Mouse (Mus musculus): ENCODE results near the gene Bag1. TPM values are rescaled to one million over a fixed set of nuclear protein-coding genes. Genes with fewer than 3 reads are reported as not detected.
"Not testable (repeated sequence)": the region's sequence is repeated elsewhere in the genome, so short reads cannot be mapped to it uniquely, and the experiment has no call there.

Bag1 gene
- polyA plus RNA-seq, 1 experiment from 2014 or later, result 185 TPM

GRCm38 (mm10) chr4:40969781-40970591 is 21.9 kb upstream of the Bag1 start:
- Histone ChIP-seq H3K36me3 (peaks cover 43% of the 10 kb centered on the region), H3K4me1 (peaks cover 45% of the 10 kb centered on the region), H3K27ac (peak overlapping the region; percentile 91), H3K4me3 (peak overlapping the region; percentile 95), H3K4me2 (peak overlapping the region; percentile 87), H3K27me3 (replicated peaks) (no peaks in the 10 kb centered on the region), H3K9me3 (replicated peaks) (no peaks in the 10 kb centered on the region), H3K9ac (peak overlapping the region; percentile 82)
- no peak; the same call in 1 of the 2 replicates for ATAC-seq
- 16% methylated on average over 10 of the region's 13 CpGs for WGBS (ENCODE audit: insufficient replicate concordance)

GRCm38 (mm10) chr4:40969161-40969560 is 21.1 kb upstream of the Bag1 start:
- Histone ChIP-seq H3K4me2 (peak overlapping the region; percentile 87), H3K4me3 (no peak overlapping the region), H3K36me3 (peaks cover 48% of the 10 kb centered on the region), H3K9me3 (replicated peaks) (no peaks in the 10 kb centered on the region), H3K4me1 (peaks cover 43% of the 10 kb centered on the region), H3K27me3 (replicated peaks) (no peaks in the 10 kb centered on the region), H3K9ac (no peak overlapping the region), H3K27ac (peak overlapping the region; percentile 91; the same call in 1 of the 2 replicates)
- WGBS (ENCODE audit: insufficient replicate concordance), result 69% methylated on average over 4 of the region's 4 CpGs
- ATAC-seq, result no peak

GRCm38 (mm10) chr4:40963536-40963935 is 15.4 kb upstream of the Bag1 start:
- no peaks in the 10 kb centered on the region for H3K9me3 ChIP-seq (replicated peaks)
- H3K4me3 ChIP-seq, result no peak overlapping the region
- no peaks in the 10 kb centered on the region for H3K27me3 ChIP-seq (replicated peaks)
- no peak overlapping the region for H3K27ac ChIP-seq
- 75% methylated on average over 3 of the region's 3 CpGs for WGBS (ENCODE audit: insufficient replicate concordance)
- no peak overlapping the region for H3K4me2 ChIP-seq
- peaks cover 89% of the 10 kb centered on the region for H3K36me3 ChIP-seq
- no peak overlapping the region for H3K9ac ChIP-seq
- peaks cover 7% of the 10 kb centered on the region; the same call in 1 of the 2 replicates for H3K4me1 ChIP-seq
- ATAC-seq, result no peak

- ATAC-seq, result peak; percentile 59; the same call in 1 of the 2 replicates
- Histone ChIP-seq H3K9ac (no peak overlapping the region), H3K27me3 (replicated peaks) (no peaks in the 10 kb centered on the region), H3K27ac (0 out of 2 replicates have a peak overlapping the region, but pooled peaks have one; percentile 20), H3K9me3 (replicated peaks) (no peaks in the 10 kb centered on the region), H3K36me3 (peaks cover 92% of the 10 kb centered on the region), H3K4me2 (no peak overlapping the region), H3K4me3 (no peak overlapping the region), H3K4me1 (peaks cover 11% of the 10 kb centered on the region)
- WGBS (ENCODE audit: insufficient replicate concordance), result 34% methylated on average over 6 of the region's 6 CpGs
Observed at GRCm38 (mm10) chr4:40955942-40956341, 7.8 kb upstream of the Bag1 start.

GRCm38 (mm10) chr4:40953521-40953920 is 5.4 kb upstream of the Bag1 start:
- 57% methylated on average over 1 of the region's 1 CpGs for WGBS (ENCODE audit: insufficient replicate concordance)
- H3K27ac ChIP-seq, result no peak overlapping the region
- ATAC-seq, result no peak

GRCm38 (mm10) chr4:40947565-40948159 is 432 bp downstream of the Bag1 start:
- Histone ChIP-seq H3K36me3 (peaks cover 60% of the 10 kb centered on the region), H3K9me3 (replicated peaks) (no peaks in the 10 kb centered on the region), H3K9ac (peak overlapping the region; percentile 97), H3K27ac (peak overlapping the region; percentile 95), H3K27me3 (replicated peaks) (no peaks in the 10 kb centered on the region), H3K4me1 (peaks cover 52% of the 10 kb centered on the region), H3K4me3 (peak overlapping the region; percentile 95), H3K4me2 (peak overlapping the region; percentile 79)
- WGBS (ENCODE audit: insufficient replicate concordance), result under 1% methylated on average over 40 of the region's 40 CpGs
- ATAC-seq, result peak; percentile 42

More at GRCm38 (mm10) chr4:40953521-40953920, 5.4 kb upstream of the Bag1 start:
- H3K4me2 ChIP-seq, result no peak overlapping the region
- no peak overlapping the region for H3K9ac ChIP-seq
- H3K4me3 ChIP-seq, result no peak overlapping the region
- H3K9me3 ChIP-seq (replicated peaks), result no peaks in the 10 kb centered on the region
- peaks cover 26% of the 10 kb centered on the region for H3K4me1 ChIP-seq
- H3K36me3 ChIP-seq, result peaks cover 77% of the 10 kb centered on the region
- no peaks in the 10 kb centered on the region for H3K27me3 ChIP-seq (replicated peaks)

GRCm38 (mm10) chr4:40946516-40947121 is 1.5 kb downstream of the Bag1 start:
- no peak for ATAC-seq
- H3K4me3 ChIP-seq, result peak overlapping the region; percentile 95
- H3K9ac ChIP-seq, result peak overlapping the region; percentile 97
- peaks cover 63% of the 10 kb centered on the region for H3K4me1 ChIP-seq
- H3K4me2 ChIP-seq, result peak overlapping the region; percentile 79
- H3K27me3 ChIP-seq (replicated peaks), result no peaks in the 10 kb centered on the region
- H3K27ac ChIP-seq, result peak overlapping the region; percentile 95
- 47% methylated on average over 7 of the region's 7 CpGs for WGBS (ENCODE audit: insufficient replicate concordance)
- H3K9me3 ChIP-seq (replicated peaks), result no peaks in the 10 kb centered on the region
- peaks cover 61% of the 10 kb centered on the region for H3K36me3 ChIP-seq

GRCm38 (mm10) chr4:40943651-40944050 is 4.4 kb downstream of the Bag1 start:
- Histone ChIP-seq H3K4me1 (peaks cover 50% of the 10 kb centered on the region), H3K27ac (0 out of 2 replicates have a peak overlapping the region, but pooled peaks have one; percentile 13), H3K4me2 (no peak overlapping the region), H3K4me3 (no peak overlapping the region), H3K27me3 (replicated peaks) (no peaks in the 10 kb centered on the region), H3K36me3 (peaks cover 75% of the 10 kb centered on the region), H3K9me3 (replicated peaks) (peaks cover 11% of the 10 kb centered on the region), H3K9ac (no peak overlapping the region)
- WGBS (ENCODE audit: insufficient replicate concordance), result 94% methylated on average over 5 of the region's 5 CpGs
- ATAC-seq, result no peak

- H3K27me3 ChIP-seq (replicated peaks), result no peaks in the 10 kb centered on the region
- H3K36me3 ChIP-seq, result peaks cover 98% of the 10 kb centered on the region
- no peak overlapping the region for H3K4me3 ChIP-seq
- no peak overlapping the region for H3K4me2 ChIP-seq
- no peak overlapping the region for H3K9ac ChIP-seq
- ATAC-seq, result no peak
- H3K27ac ChIP-seq, result no peak overlapping the region
- peaks cover 35% of the 10 kb centered on the region for H3K4me1 ChIP-seq
- WGBS (ENCODE audit: insufficient replicate concordance), result 89% methylated on average over 5 of the region's 5 CpGs
- H3K9me3 ChIP-seq (replicated peaks), result peaks cover 11% of the 10 kb centered on the region
Observed at GRCm38 (mm10) chr4:40938793-40939192, 9.3 kb downstream of the Bag1 start.

GRCm38 (mm10) chr4:40936175-40936839 is 11.8 kb downstream of the Bag1 start:
- Histone ChIP-seq H3K36me3 (peaks cover 96% of the 10 kb centered on the region), H3K27ac (no peak overlapping the region), H3K4me1 (peaks cover 15% of the 10 kb centered on the region), H3K9ac (no peak overlapping the region), H3K4me3 (no peak overlapping the region), H3K27me3 (replicated peaks) (no peaks in the 10 kb centered on the region), H3K9me3 (replicated peaks) (peaks cover 11% of the 10 kb centered on the region), H3K4me2 (no peak overlapping the region)
- ATAC-seq, result no peak
- WGBS (ENCODE audit: insufficient replicate concordance), result 80% methylated on average over 9 of the region's 9 CpGs

GRCm38 (mm10) chr4:40934369-40934768 is 13.7 kb downstream of the Bag1 start:
- not testable (repeated sequence) for H3K4me3 ChIP-seq; H3K27me3 ChIP-seq (replicated peaks); H3K9ac ChIP-seq; H3K4me2 ChIP-seq; H3K9me3 ChIP-seq (replicated peaks)
- peak; percentile 72 for ATAC-seq
- peaks cover 77% of the 10 kb centered on the region for H3K36me3 ChIP-seq
- peak overlapping the region; percentile 46; the same call in 1 of the 2 replicates for H3K27ac ChIP-seq
- H3K4me1 ChIP-seq, result peaks cover 15% of the 10 kb centered on the region
- 63% methylated on average over 3 of the region's 3 CpGs for WGBS (ENCODE audit: insufficient replicate concordance)

Measured in liver, embryonic 12.5 days (tissue).